Mouse (Mus musculus) layer of hippocampus, postnatal 36 days (tissue): Measurements from ENCODE around the gene Vhl. TPM values are rescaled to one million over a fixed set of nuclear protein-coding genes. Genes with fewer than 3 reads are reported as not detected.
A peak's percentile ranks its signal among the peaks of the same experiment; 100 is the strongest.

ENCODE experiments used
- DNase-seq, 2 experiments: peaks; one replicate each; pipeline ENCODE4 v3.0.0; 2022
- total RNA-seq, 2 experiments: library from RNA; stranded (reverse); gene quantifications; 2 replicates each; pipeline ENCODE4 v1.2.3; 2021

Vhl gene
- 10 to 100 TPM; 50.8 to 50.9 TPM for total RNA-seq

- DNase-seq = peak; percentile 85 to 87
These were observed at the start of gene Vhl for GRCm38 (mm10) chr6:113623941-113624751. Gene Vhl, plus strand, starts transcription at chr6:113623959.

DNA sequence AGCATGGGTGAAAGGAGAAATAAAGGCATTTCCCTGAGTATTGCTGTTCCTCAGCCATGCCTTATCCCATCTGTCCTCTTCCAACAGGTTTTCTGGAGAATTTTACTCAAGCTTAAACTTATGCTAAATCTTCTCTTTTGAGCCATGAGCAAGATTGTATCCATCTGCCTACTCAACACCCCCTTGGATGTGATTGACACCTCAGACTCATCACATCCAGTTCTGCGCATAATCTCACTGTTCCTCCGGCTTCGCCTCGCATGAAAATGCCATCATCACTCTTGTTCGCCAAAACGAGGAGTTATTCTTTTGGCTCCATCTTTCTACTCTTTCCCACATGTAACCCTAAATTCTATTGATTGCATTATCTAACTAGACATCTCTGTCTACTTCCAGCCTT lies 47.7 kb upstream of the Vhl start:
- DNase-seq = peak in 1 of 2 experiments; percentile 26

DNA sequence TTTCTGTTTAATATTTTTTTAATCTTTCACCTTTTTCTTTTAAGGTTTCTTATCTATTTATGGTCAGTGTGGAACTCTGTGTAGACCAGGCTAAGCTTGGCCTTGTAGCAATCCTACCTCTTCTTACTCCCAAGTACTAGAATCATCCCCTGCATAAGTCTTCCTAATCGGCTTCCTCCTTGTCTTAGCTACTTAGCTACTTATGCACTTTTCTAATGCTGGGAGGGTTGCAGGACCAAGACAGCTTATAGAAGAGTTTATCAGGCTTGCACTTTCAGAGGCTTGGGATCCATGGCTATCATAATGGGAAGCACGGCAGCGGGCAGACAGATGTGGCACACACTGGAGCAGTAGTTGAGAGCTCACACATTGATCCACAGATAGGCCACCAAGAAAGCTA lies 44.5 kb upstream of the Vhl start:
- DNase-seq = no peak

GRCm38 (mm10) chr6:113583023-113583422 lies 40.7 kb upstream of the Vhl start:
- DNase-seq = no peak

- DNase-seq = no peak
These were observed 38.7 kb upstream of the Vhl start for GRCm38 (mm10) chr6:113585065-113585464.

DNA sequence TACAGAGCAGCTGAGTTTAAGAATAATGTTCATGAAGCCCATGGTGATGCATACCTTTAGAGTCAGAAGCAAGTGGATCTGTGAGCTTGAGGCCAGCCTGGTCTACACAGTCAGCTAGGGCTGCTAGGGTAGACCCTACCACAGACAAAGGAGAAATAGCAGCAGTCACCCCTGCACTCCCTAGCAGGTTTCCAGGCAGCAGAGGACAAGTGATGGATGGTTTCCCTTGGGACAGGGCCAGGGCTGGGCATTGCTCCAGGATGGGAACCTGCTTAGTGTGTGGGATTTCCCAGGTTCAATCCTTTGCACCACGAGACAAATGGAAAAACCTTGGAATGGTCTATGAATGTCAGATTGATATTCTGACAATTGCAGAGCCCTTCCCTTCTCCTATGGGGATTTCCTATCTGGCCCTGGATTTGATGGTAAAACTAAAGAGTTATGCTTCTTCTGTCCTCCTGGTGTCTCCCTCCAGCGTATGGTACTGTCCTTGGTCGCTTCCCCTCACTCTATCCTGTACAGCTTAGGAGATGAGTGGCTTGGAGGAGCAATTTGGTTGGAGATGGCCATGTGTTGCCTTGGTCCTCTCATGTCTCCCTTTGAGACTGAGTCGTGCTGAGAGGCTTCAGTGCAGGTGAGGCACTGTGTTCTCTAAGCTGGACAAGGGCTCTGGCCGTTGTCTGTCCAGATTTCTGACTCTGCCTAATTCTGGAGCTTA lies 37.1 kb upstream of the Vhl start:
- no peak for DNase-seq

- no peak for DNase-seq
These were observed 31.1 kb upstream of the Vhl start for GRCm38 (mm10) chr6:113592637-113593036.

GRCm38 (mm10) chr6:113597945-113598344 lies 25.8 kb upstream of the Vhl start:
- no peak for DNase-seq

DNA sequence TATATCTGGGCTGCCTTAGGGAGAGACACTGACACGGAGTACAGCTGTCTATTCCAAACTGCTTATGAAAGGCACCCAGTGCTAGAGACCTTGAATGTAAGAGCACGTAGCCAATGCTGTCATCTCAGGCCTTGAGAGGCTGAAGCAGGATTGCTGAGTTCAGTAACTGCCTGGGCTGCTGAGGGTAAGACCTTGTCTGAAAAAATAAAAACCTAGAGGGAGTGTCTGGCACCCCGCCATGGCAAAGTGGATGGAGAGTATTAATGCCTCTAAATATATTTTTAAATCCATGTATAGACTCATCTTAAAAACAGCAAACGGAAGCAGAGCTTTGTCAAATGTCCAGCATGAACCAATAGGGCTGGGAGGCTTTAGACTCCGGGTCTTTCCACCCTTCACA lies 23.9 kb upstream of the Vhl start:
- no peak for DNase-seq

DNA sequence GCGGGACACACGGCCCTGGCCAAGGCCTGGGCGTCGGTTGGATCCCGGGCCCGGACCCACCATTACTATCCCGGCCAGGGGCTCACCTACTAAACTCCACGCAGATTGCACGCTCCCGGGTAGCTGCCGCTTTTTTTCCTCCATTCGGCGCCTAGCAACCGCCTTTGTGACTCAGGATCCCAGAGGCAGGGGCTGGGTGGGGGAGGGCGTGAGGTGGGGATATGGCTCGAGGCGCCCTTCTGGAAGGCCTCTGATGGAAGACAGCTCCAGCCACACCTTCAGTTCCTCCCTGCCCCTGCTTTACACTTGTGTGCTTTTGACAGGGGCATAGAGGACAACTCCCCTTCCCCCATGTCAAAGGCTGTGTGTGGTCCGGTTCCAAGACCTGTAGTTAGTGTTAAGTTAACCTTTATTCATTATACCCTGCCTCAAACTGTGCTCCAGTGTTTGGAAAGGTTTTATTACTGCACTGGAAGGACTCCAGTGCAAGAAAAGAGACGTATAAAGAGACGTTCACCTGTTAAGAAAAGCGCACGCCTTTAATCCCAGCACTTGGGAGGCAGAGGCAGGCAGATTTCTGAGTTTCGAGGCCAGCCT lies 23.1 kb upstream of the Vhl start, which contains the start of gene Fancd2os:
Gene Fancd2os, minus strand, starts transcription at position 173 of the 597 bp plus-strand sequence.
- DNase-seq = no peak

DNA sequence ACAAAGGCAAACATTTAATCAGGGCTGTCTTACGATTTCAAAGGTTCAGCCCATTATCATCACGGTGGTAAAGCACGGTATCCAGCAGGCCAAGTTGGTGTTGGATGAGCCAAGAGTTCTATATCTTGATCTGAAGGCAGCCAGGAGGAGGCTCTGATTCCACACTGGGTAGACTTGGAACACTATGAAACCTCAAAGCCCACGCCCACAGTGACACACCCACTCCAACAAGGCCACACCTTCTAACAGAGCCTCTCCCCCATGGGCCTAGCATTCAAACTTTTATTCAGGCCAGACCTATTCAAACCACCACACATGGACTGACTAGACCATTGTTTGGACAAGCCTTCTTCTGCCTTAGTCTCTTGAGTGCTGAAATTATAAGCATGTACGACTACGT lies 20.9 kb upstream of the Vhl start:
- DNase-seq = no peak

GRCm38 (mm10) chr6:113603993-113604392 lies 19.8 kb upstream of the Vhl start:
- peak in 1 of 2 experiments; percentile 25 for DNase-seq

DNA sequence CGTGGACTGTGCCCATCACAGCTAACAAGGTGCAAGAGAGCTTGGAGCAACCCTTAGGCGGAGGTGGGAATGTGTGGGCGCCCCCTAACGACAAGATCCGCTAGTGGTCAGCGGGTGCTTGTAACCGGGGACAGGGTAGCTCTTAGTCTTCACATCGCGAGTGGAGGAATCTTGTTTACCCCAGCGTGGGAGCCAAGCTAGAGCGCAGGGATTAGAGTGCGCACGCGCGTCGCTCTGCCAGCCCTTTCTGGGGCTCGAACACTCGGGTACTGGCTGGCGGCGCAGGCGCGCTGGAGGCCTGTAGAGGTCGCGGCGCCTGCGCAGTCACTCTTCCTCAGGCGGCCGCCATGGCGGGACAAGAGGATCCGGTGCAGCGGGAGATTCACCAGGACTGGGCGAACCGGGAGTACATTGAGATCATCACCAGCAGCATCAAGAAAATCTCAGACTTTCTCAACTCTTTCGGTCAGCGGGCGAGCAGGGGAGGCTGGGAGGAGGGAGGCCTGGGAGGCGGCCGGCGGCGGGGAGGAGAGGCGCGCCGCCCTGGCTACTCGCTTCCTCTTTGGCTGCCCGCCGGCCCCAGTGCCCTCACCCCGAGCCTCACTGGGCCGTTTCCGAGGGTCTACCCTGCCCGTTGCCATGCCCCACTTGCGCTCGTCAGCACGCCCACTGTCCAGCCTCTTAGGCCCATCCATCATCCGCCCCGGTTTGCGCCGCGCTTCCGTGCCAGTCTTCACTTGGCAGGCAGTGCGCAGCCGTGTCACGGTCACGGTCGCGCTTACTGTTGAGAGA lies 19.1 kb upstream of the Vhl start, which contains the start of gene Brk1:
Gene Brk1, plus strand, starts transcription at position 341 of the 792 bp plus-strand sequence.
- DNase-seq = peak; percentile 89 to 90

- no peak for DNase-seq
These were observed 18.6 kb upstream of the Vhl start for GRCm38 (mm10) chr6:113605224-113605545.

DNA sequence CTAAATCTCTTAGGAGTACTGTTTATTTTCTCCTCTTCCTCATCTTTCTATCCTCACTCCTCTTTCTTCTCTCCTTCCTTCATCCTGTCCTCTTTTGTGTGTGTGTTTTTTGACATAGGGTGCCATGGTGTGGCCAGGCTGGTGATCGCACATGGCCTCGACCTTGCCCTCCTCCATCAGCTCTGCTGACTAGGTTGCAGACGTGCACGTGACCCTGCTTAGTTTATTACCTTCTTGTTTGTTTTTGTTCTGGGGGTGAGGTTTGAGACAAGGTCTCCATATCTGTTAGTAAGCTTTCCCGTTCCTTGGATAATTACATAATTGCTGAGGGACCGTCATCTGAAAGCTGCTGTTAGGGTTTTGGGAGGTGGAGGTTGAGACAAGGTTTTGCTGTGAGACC lies 14.9 kb upstream of the Vhl start:
- no peak for DNase-seq

GRCm38 (mm10) chr6:113609293-113609692 lies 14.5 kb upstream of the Vhl start:
- no peak for DNase-seq

DNA sequence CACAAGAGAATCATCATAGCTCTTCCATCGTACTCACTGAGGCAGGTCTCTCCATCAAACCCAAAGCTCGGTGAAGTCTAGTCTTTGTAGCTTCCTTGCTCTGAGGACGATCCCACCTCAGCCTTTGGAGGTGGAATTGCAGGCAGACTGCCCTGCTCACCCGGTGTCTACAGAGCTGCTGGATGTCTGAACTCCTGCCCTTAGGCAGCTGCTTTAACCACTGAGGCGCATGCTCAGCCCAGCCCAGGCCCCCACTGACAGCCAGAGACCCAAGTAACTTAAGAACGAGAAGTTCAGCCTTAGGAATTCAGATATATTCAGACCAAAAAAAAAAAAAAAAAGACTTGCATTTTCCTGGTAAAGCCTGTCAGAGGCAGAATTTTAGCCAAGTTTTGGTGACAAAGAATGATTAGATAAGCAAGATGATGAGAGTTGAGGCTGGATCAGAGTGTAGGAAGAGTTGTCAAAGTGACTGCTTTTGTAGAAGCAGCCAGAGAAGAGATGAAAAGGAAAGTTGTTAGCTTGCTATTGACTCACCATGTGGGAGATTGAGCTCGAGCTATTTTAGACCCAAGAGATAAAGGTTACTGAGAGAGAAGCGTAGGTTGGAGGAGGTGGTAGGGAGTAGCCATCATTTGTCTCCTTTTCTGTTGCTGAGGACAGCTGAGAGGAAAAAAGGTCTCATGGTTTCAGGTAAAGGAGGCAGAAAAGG lies 11.3 kb upstream of the Vhl start:
- DNase-seq = no peak

GRCm38 (mm10) chr6:113614152-113614551 lies 9.6 kb upstream of the Vhl start:
- DNase-seq = no peak

DNA sequence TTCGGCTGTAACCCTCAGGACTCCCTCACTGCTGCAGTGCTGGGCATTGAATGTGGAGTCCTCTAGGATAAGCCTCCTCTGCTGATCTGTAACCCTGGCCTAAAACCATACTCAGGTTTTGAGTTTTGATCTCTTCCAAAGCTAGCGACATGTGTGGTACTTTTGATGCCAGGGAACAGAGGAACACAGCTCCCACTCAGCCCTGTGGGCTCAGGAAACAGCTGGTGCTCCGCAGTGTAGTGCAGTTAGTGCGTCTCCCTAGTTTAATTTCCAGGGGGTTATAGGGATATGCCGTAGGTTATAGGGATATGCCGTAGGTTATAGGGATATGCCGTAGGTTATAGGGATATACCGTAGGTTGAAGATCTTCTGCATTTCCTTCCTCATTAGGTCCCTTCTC lies 8.8 kb upstream of the Vhl start:
- DNase-seq = peak in 1 of 2 experiments; percentile 37

GRCm38 (mm10) chr6:113615489-113615888 lies 8.3 kb upstream of the Vhl start:
- DNase-seq = peak in 1 of 2 experiments; percentile 26

DNA sequence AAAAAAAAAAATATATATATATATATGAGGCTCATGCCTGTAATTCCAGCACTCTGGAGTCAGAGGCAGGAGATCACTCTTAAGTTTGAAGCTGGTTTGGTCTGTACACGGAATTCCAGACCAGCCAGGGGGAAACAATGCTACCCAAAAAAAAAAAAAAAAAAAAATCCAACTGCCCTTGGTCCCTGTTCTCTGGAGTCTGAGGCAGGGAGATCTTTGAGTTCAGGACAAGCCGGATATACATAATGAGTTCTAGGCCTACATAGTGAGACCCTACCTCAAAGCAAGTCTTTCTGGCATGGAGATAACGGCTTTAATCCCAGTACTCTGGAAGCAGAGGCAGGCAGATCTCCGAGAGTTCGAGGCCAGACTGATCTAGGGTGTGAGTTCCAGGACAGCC lies 373 bp upstream of the Vhl start:
- DNase-seq = no peak
